Mouse (Mus musculus): ENCODE data around the gene Crip2. TPM values are rescaled to one million over a fixed set of nuclear protein-coding genes. Genes with fewer than 3 reads are reported as not detected.

Gene Crip2
- polyA plus RNA-seq, 1 experiment from 2014 or later = 369 TPM

- Histone ChIP-seq H3K9ac (ENCODE audit: low read depth, low read length) (no peak overlapping the region), H3K4me1 (ENCODE audit: control insufficient read depth, insufficient read depth, low read length) (peaks cover 20% of the 10 kb centered on the region), H3K27ac (ENCODE audit: low read length) (no peak overlapping the region), H3K36me3 (ENCODE audit: control insufficient read depth, insufficient read depth, low read length) (no peaks in the 10 kb centered on the region), H3K4me3 (ENCODE audit: low read depth, low read length) (no peak overlapping the region), H3K4me2 (ENCODE audit: low read length) (no peak overlapping the region), H3K27me3 (ENCODE audit: control insufficient read depth, insufficient read depth, low read depth, low read length) (no peaks in the 10 kb centered on the region), H3K9me3 (replicated peaks; ENCODE audit: control insufficient read depth, low read length, poor library complexity, severe bottlenecking) (no peaks in the 10 kb centered on the region; the same call in 1 of the 2 replicates)
- ATAC-seq = no peak
- WGBS = 83% methylated on average over 8 of the region's 8 CpGs
Measured at GRCm38 (mm10) chr12:113103846-113104451, 36.1 kb upstream of the Crip2 start.

- no peak overlapping the region for H3K9ac ChIP-seq (ENCODE audit: low read depth, low read length)
- no peak overlapping the region for H3K4me2 ChIP-seq (ENCODE audit: low read length)
- no peak overlapping the region for H3K4me3 ChIP-seq (ENCODE audit: low read depth, low read length)
- no peaks in the 10 kb centered on the region for H3K36me3 ChIP-seq (ENCODE audit: control insufficient read depth, insufficient read depth, low read length)
- no peak overlapping the region for H3K27ac ChIP-seq (ENCODE audit: low read length)
- no peaks in the 10 kb centered on the region; the same call in 1 of the 2 replicates for H3K9me3 ChIP-seq (replicated peaks; ENCODE audit: control insufficient read depth, low read length, poor library complexity, severe bottlenecking)
- no peaks in the 10 kb centered on the region for H3K27me3 ChIP-seq (ENCODE audit: control insufficient read depth, insufficient read depth, low read depth, low read length)
- no peak for ATAC-seq
- no peaks in the 10 kb centered on the region; the same call in 1 of the 2 replicates for H3K4me1 ChIP-seq (ENCODE audit: control insufficient read depth, insufficient read depth, low read length)
- 91% methylated on average over 6 of the region's 6 CpGs for WGBS
Measured at GRCm38 (mm10) chr12:113106386-113106785, 33.6 kb upstream of the Crip2 start.

GRCm38 (mm10) chr12:113107431-113108124 is 32.5 kb upstream of the Crip2 start:
- no peak overlapping the region for H3K4me2 ChIP-seq (ENCODE audit: low read length)
- H3K36me3 ChIP-seq (ENCODE audit: control insufficient read depth, insufficient read depth, low read length) = no peaks in the 10 kb centered on the region
- H3K4me3 ChIP-seq (ENCODE audit: low read depth, low read length) = no peak overlapping the region
- H3K27me3 ChIP-seq (ENCODE audit: control insufficient read depth, insufficient read depth, low read depth, low read length) = no peaks in the 10 kb centered on the region
- H3K9ac ChIP-seq (ENCODE audit: low read depth, low read length) = no peak overlapping the region
- 91% methylated on average over 4 of the region's 4 CpGs for WGBS
- H3K27ac ChIP-seq (ENCODE audit: low read length) = no peak overlapping the region
- H3K4me1 ChIP-seq (ENCODE audit: control insufficient read depth, insufficient read depth, low read length) = no peaks in the 10 kb centered on the region; the same call in 1 of the 2 replicates
- no peak for ATAC-seq
- H3K9me3 ChIP-seq (replicated peaks; ENCODE audit: control insufficient read depth, low read length, poor library complexity, severe bottlenecking) = no peaks in the 10 kb centered on the region; the same call in 1 of the 2 replicates

- 83% methylated on average over 17 of the region's 17 CpGs for WGBS
Measured at GRCm38 (mm10) chr12:113108528-113109283, 31.3 kb upstream of the Crip2 start.

GRCm38 (mm10) chr12:113109801-113110200 is 30.2 kb upstream of the Crip2 start:
- no peak for ATAC-seq
- 0 out of 2 replicates have a peak, but pooled peaks cover 5% of the 10 kb centered on the region for H3K36me3 ChIP-seq (ENCODE audit: control insufficient read depth, insufficient read depth, low read length)
- H3K4me1 ChIP-seq (ENCODE audit: control insufficient read depth, insufficient read depth, low read length) = no peaks in the 10 kb centered on the region
- H3K4me2 ChIP-seq (ENCODE audit: low read length) = no peak overlapping the region
- 86% methylated on average over 10 of the region's 10 CpGs for WGBS
- no peaks in the 10 kb centered on the region for H3K27me3 ChIP-seq (ENCODE audit: control insufficient read depth, insufficient read depth, low read depth, low read length)
- no peaks in the 10 kb centered on the region; the same call in 1 of the 2 replicates for H3K9me3 ChIP-seq (replicated peaks; ENCODE audit: control insufficient read depth, low read length, poor library complexity, severe bottlenecking)
- H3K9ac ChIP-seq (ENCODE audit: low read depth, low read length) = no peak overlapping the region
- no peak overlapping the region for H3K4me3 ChIP-seq (ENCODE audit: low read depth, low read length)
- H3K27ac ChIP-seq (ENCODE audit: low read length) = no peak overlapping the region

More at GRCm38 (mm10) chr12:113108528-113109283, 31.3 kb upstream of the Crip2 start:
- H3K27me3 ChIP-seq (ENCODE audit: control insufficient read depth, insufficient read depth, low read depth, low read length) = no peaks in the 10 kb centered on the region
- no peak overlapping the region for H3K4me3 ChIP-seq (ENCODE audit: low read depth, low read length)
- H3K9ac ChIP-seq (ENCODE audit: low read depth, low read length) = no peak overlapping the region
- H3K4me2 ChIP-seq (ENCODE audit: low read length) = no peak overlapping the region
- no peak overlapping the region for H3K27ac ChIP-seq (ENCODE audit: low read length)
- H3K4me1 ChIP-seq (ENCODE audit: control insufficient read depth, insufficient read depth, low read length) = no peaks in the 10 kb centered on the region
- no peaks in the 10 kb centered on the region; the same call in 1 of the 2 replicates for H3K9me3 ChIP-seq (replicated peaks; ENCODE audit: control insufficient read depth, low read length, poor library complexity, severe bottlenecking)
- peak; percentile 9; the same call in 1 of the 2 replicates for ATAC-seq
- H3K36me3 ChIP-seq (ENCODE audit: control insufficient read depth, insufficient read depth, low read length) = no peaks in the 10 kb centered on the region

GRCm38 (mm10) chr12:113114141-113114540 is 25.9 kb upstream of the Crip2 start:
- Histone ChIP-seq H3K4me1 (ENCODE audit: control insufficient read depth, insufficient read depth, low read length) (no peaks in the 10 kb centered on the region), H3K9ac (ENCODE audit: low read depth, low read length) (no peak overlapping the region), H3K36me3 (ENCODE audit: control insufficient read depth, insufficient read depth, low read length) (peaks cover 13% of the 10 kb centered on the region), H3K4me2 (ENCODE audit: low read length) (no peak overlapping the region), H3K4me3 (ENCODE audit: low read depth, low read length) (no peak overlapping the region), H3K9me3 (replicated peaks; ENCODE audit: control insufficient read depth, low read length, poor library complexity, severe bottlenecking) (no peaks in the 10 kb centered on the region), H3K27me3 (ENCODE audit: control insufficient read depth, insufficient read depth, low read depth, low read length) (no peaks in the 10 kb centered on the region), H3K27ac (ENCODE audit: low read length) (no peak overlapping the region)
- no peak for ATAC-seq
- WGBS = 90% methylated on average over 4 of the region's 4 CpGs

GRCm38 (mm10) chr12:113114856-113115538 is 25.0 kb upstream of the Crip2 start:
- no peak overlapping the region for H3K4me2 ChIP-seq (ENCODE audit: low read length)
- no peaks in the 10 kb centered on the region for H3K27me3 ChIP-seq (ENCODE audit: control insufficient read depth, insufficient read depth, low read depth, low read length)
- H3K9me3 ChIP-seq (replicated peaks; ENCODE audit: control insufficient read depth, low read length, poor library complexity, severe bottlenecking) = no peaks in the 10 kb centered on the region
- no peaks in the 10 kb centered on the region for H3K4me1 ChIP-seq (ENCODE audit: control insufficient read depth, insufficient read depth, low read length)
- ATAC-seq = no peak
- WGBS = 89% methylated on average over 16 of the region's 16 CpGs
- H3K4me3 ChIP-seq (ENCODE audit: low read depth, low read length) = no peak overlapping the region
- no peak overlapping the region for H3K27ac ChIP-seq (ENCODE audit: low read length)
- H3K9ac ChIP-seq (ENCODE audit: low read depth, low read length) = no peak overlapping the region
- H3K36me3 ChIP-seq (ENCODE audit: control insufficient read depth, insufficient read depth, low read length) = peaks cover 13% of the 10 kb centered on the region

- Histone ChIP-seq H3K9me3 (replicated peaks; ENCODE audit: control insufficient read depth, low read length, poor library complexity, severe bottlenecking) (no peaks in the 10 kb centered on the region), H3K4me2 (ENCODE audit: low read length) (no peak overlapping the region), H3K27ac (ENCODE audit: low read length) (no peak overlapping the region), H3K9ac (ENCODE audit: low read depth, low read length) (no peak overlapping the region), H3K4me1 (ENCODE audit: control insufficient read depth, insufficient read depth, low read length) (no peaks in the 10 kb centered on the region), H3K27me3 (ENCODE audit: control insufficient read depth, insufficient read depth, low read depth, low read length) (no peaks in the 10 kb centered on the region), H3K4me3 (ENCODE audit: low read depth, low read length) (no peak overlapping the region), H3K36me3 (ENCODE audit: control insufficient read depth, insufficient read depth, low read length) (peaks cover 27% of the 10 kb centered on the region)
- ATAC-seq = peak; percentile 52
- 87% methylated on average over 20 of the region's 20 CpGs for WGBS
Measured at GRCm38 (mm10) chr12:113119516-113120410, 20.3 kb upstream of the Crip2 start.
